Mouse (Mus musculus): Measurements from ENCODE around the gene Tpp1.

Gene Tpp1

DNA sequence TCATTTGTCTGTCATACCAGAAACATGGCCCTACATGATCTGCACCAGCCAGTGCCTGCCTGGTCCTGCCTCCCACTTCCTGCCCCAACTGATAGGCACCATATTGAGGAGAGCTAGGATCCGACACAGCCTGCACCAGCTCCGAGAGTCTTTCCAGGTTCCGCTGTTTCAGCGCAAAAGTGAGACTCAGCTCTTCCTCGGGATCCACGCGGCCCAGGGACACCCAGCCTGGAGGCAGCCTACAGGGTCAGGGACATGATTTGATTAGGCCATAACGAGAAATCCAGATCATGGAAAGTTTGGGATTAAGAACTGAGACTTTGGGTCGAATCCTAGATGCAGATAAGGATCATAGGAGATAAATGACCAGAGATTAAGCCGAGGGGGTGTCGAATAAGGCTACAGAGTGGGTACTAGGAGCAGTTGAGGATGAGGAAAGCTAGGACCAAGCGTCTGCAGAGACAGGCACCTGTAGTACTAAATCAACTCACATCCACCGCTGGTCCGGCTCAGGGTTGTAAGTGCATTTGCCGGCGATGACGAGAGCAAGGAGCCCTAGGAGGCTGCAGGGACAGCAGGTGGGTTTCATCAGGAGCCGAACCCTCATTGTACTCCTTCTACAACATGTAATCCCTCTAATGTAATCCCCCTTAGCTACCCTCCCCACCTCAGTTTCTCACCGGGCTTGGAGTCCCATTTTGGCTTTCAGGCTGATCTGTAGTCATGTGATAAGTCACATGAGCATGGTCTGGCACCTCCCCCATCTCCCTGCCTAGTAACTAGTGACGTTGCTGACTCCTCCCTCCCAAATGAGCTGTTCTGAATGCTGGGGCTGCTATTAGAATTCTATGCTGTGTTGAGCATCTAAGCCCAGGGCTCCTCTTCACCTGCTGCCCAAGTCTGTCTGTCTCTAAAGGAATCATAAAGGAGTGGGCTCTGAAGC, at the start of gene Tpp1:
Gene Tpp1 (minus strand): TSS at position 745 of the 943 bp plus-strand sequence.
- DNase-seq (ENCODE audit: low read depth, low spot score): peak; percentile 93

- DNase-seq (ENCODE audit: low read depth, low spot score): no peak
Measured at GRCm38 (mm10) chr7:105796972-105797371, 44.9 kb upstream of the Tpp1 start.

DNA sequence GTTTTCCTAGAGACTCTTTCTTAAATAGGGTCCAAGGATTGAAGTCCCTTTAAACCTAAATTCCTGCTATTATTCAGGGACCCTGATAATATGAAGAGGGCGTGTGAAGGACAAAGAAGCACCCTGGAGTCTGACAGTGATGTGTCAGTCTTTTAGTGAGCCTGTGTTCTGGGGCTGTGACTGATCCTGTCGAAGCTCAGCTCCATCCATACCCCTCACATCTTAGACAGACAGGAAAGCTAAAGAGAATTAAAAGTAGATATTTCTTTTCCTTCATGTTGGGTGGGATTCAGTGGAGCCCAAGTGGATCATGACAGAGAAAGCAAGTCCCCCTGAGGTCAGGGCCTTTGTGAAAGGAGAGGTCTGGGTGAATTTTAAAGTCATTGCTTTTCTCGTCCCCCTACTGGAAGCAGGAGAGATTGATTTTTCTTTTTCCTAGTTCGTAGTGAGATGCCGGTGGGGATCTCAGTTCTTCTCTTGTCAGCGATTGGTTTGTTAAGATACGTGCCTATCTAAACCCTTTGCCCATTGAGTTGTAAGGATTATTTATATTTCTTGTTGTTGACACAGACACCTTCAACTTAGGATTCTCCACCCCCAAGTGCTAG, 43.8 kb upstream of the Tpp1 start:
- no peak for DNase-seq (ENCODE audit: low read depth, low spot score)

DNA sequence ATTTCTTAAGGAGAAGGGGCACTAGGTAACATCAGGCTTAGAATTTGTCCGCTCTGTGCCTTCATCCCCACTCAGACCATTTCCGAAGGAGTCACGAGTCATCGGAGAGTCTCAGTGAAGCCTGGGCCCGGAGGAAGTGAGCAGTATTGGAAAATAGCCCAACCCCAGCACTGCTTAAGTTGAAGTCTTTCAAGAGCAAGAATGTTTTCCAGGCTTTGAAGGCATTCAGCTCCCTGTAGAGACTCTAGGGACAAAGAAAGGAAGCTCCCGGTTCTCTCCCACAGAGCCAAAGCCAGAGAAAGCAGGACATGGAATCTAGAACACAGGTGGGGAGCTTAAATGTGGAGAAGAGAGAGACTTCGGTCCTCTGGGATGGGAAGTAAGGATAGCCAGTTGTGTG, 41.7 kb upstream of the Tpp1 start:
- no peak for DNase-seq (ENCODE audit: low read depth, low spot score)

DNA sequence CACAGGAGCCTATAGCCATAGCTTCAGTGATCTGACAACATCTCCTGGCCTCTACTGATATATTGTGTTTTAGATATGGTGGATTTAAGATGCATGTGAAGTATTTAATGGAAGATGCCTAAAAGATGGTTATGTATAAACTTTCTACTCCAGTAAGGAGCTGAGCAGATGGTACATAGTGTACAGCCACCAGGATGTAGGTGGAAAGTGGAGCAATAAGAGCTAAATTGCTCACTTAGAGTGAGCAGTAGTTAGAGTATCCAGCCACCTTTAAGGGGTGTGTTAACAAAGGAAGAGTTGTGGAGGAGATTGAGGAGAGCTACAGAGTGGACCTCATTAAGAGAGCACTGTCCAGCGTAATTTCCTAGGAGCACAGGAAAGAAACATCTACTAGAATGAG, 39.1 kb upstream of the Tpp1 start:
- no peak for DNase-seq (ENCODE audit: low read depth, low spot score)

GRCm38 (mm10) chr7:105787285-105788140, 35.5 kb upstream of the Tpp1 start, which contains the start of gene Dchs1:
Dchs1 (minus strand) TSS chr7:105787654.
- peak; percentile 62 for DNase-seq (ENCODE audit: low read depth, low spot score)

DNA sequence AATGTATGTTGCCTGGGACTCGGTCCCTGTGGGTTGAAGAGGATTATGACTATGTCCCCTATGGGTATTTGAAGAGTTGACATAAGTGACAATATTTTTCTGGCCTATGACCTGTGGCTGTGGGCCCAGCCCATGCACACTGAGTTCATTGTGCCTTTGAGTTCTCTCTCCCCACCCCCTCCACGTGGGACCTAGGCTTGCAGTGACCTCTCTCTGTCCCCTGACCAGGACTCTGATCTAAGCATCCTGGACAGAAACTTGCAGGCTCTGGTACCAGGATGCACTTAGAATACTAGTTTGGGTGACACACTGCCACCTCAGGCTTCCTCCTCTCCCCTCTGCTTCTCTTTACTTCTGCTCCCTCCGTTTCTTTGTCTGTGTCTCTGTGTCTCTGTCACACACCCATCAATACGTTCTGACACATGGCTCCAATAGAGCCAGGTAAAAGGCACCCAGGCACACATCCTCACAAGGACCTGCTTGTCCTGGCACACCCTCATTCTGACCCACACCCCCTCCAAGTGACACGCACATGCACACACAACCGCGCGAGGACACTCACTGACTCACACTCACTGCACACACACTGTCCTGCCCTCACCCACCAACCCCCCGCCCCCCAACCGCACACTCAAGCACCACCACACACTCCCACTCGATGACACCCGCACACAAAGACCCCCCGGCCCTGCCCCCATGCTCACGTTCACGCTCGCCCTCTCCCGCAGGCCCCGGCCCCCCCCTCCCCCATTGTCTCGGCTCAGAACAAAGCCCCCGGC, 34.7 kb upstream of the Tpp1 start:
- peak; percentile 51 for DNase-seq (ENCODE audit: low read depth, low spot score)

GRCm38 (mm10) chr7:105784556-105784955, 32.5 kb upstream of the Tpp1 start:
- DNase-seq (ENCODE audit: low read depth, low spot score): no peak

GRCm38 (mm10) chr7:105783861-105784260, 31.8 kb upstream of the Tpp1 start:
- no peak for DNase-seq (ENCODE audit: low read depth, low spot score)

DNA sequence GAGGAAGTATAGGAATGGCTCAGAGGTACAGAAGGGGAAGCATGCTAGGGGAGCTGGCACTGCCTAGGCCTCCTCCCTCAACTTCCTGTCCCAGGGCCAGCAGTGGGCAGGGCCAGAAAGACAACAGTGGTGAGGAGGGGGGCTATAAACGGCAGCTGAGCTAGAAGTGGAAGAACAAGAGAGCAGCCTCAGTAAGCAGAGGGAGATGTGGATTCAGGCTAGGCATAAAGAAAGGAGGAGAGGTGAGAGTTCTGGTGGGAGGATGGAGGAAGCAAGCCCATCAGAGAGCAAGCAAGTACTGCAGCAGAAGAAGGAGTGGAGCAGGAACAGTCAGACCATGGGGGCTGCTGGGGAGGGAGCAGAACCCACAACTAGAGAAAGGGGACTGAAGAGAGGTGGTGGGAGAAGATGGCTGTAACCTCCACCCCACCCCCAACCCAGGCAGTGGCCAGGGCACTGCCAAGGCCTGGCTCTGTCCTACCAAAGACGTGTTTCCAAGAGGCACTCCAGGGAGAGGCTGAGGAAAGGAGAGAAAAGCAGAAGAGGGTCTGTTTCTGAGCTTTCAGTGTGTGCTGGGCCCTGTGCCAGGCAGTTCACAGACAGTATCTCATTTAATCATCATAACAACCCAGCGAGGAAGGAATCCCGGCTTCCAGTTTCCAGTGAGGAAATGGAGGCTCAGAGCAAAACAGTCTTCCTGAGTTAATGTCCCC, 26.7 kb upstream of the Tpp1 start:
- DNase-seq (ENCODE audit: low read depth, low spot score): no peak

GRCm38 (mm10) chr7:105777797-105778552, 25.9 kb upstream of the Tpp1 start:
- DNase-seq (ENCODE audit: low read depth, low spot score): peak; percentile 88

- no peak for DNase-seq (ENCODE audit: low read depth, low spot score)
Measured at GRCm38 (mm10) chr7:105777316-105777715, 25.3 kb upstream of the Tpp1 start.

GRCm38 (mm10) chr7:105776026-105776425, 24.0 kb upstream of the Tpp1 start:
- DNase-seq (ENCODE audit: low read depth, low spot score): no peak

DNA sequence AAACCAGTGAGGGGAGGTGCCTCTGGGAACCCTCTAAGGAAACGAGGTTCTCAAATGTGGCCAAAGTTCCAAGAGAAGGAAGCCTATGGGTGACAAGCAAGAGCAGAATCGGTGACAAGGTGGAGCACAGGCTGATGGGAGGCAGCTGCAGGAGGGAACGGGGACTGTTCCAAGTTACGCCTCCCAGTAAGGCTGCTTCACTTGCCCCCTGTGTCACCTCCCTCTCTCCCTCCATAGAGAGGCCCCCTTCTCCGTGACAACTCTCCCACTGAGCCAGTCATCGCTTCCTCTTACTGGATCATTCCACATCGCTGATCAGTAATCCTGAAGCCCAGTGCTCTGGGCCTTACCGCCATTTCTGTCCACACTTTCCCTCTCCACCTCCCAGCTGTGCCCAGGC, 22.6 kb upstream of the Tpp1 start:
- no peak for DNase-seq (ENCODE audit: low read depth, low spot score)

- no peak for DNase-seq (ENCODE audit: low read depth, low spot score)
Measured at GRCm38 (mm10) chr7:105773041-105773440, 21.0 kb upstream of the Tpp1 start.

DNA sequence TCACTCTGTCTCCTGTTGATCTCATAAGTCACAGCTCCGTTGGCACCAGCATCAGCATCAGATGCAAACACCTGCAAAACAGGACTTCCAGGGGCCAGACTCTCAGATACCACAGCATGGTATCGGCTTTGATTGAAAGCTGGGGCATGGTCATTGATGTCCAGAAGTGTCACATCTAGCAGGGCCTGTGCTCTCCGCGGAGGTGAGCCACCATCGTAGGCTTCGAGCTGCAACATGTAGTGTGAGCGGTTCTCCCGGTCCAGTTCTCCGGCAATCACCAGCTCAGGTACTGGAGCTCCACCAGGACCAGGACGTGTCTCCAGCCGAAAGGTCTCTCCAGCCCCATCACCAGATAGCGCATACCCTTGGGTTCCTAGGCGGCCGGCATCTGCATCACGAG, 20.3 kb upstream of the Tpp1 start:
- DNase-seq (ENCODE audit: low read depth, low spot score): no peak

GRCm38 (mm10) chr7:105769959-105770358, 17.9 kb upstream of the Tpp1 start:
- no peak for DNase-seq (ENCODE audit: low read depth, low spot score)

DNA sequence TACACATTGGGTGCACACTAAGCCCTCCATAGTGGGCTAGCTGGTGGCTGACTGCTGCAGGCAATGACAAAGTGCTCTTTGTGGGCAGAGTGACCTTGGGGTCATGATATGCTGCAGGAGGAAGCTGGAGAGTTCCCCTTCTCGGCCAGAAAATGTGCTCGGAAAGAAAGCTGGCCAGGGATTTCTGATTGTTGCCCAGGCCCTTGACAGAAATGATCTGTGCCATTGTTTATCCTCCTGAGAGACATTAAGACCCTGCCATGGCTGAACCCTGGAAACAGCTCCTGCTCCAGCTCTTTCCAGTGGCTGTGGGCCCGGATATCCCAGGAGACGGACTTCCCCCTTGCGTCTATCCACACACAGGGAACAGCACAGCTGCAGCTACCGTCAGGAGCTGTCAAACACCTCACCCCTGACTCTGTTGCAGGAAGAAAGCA, 15.7 kb upstream of the Tpp1 start:
- DNase-seq (ENCODE audit: low read depth, low spot score): peak; percentile 60

DNA sequence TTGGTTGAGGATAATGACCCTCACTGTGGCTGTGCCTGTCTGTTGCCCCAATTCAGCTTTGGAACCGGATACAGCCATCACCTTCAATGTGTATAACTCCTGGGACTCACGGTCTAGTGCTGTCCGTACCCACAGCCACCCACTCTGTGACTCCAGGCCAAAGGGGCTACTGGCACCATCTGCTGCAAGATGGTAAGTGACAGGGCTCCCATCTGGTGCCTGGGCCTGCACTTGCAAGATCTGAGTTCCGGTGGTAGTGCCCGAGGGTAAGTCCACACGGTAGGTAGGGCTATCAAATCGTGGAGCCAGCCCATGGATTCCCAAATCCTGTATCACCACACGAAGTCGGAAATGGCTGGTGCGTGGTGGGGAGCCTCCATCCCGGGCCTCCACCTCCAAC, 12.3 kb upstream of the Tpp1 start:
- DNase-seq (ENCODE audit: low read depth, low spot score): no peak
